Mouse (Mus musculus) monocyte, adult 5-6 weeks (primary cell): ENCODE data around the gene Spem1. TPM values are rescaled to one million over a fixed set of nuclear protein-coding genes. Genes with fewer than 3 reads are reported as not detected.

Experiments used
- ATAC-seq: fragments of 153-309, 156-312 bp; replicated peaks from 2 replicates; pipeline ENCODE4 v1.8.0; 2017; ENCODE audit warnings: mild to moderate bottlenecking; ENCODE audit not compliant: low TSS enrichment, insufficient number of reproducible peaks, severe bottlenecking, poor library complexity, low FRiP score
- total RNA-seq: library from RNA; stranded (forward); fragments of 200-1000, 200-491, 200-594 nt; gene quantifications from 3 replicates; pipeline ENCODE4 v1.2.3, GENCODE M21; 2017

Spem1 gene
- total RNA-seq, 1 experiment from 2014 or later: not detected

DNA sequence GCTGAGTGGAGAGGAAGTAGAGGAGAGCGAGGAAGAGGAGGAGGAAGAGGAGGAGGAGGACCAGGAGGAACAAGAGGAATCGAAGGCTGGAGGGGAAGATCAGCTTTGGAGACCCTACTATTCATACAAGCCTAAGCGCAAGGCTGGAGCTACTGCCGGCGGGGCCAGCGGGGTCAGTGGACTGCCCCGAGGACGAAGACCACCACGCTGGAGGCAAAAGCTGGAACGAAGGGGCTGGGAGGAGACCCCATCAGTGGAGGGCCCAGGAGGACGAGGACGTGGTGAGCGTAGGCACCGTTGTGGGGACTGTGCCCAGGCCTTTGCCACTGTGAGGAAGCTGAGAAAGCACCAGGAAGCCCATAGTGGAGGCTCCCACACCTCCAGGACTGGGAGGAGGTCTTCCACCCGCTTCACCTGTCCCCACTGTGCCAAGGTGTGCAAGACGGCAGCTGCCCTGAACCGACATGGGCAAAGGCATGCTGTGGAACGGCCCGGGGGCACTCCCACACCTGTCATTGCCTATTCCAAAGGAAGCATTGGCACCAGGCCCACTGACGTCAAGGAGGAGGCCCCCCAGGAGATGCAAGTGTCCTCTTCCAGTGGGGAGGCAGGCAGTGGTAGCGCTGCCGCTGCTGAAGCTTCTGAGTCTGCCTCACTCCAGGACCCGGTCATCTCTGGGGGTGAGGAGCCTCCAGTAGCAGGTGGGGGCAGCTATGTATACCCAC, 43.6 kb downstream of the Spem1 start:
- no peak for ATAC-seq

DNA sequence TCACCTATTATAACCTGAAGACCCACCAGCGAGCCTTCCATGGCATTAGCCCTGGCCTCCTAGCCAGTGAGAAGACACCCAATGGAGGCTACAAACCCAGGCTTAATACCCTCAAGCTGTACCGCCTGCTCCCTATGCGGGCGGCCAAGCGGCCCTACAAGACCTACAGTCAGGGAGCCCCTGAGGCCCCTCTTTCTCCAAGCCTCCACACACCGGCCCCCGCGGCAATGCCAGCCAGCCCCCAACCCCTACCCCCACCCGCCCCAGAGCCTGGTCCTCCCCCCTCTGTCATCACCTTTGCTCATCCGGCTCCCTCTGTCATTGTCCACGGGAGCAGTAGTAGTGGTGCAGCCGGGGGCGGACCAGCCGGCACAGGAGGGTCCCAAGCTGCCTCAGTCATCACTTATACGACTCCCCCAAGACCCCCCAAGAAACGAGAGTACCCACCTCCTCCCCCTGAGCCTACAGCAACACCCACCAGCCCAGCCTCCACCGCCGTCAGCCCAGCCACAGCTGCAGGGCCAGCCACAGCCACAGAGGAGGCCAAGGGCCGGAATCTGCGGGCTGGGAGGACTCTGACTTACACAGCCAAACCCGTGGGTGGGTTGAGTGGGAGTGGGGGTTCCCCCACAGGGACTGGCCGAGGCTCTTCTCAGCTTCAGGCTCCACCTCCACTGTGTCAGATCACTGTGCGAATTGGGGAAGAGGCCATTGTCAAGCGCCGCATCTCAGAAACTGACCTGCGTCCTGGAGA, 44.3 kb downstream of the Spem1 start:
- ATAC-seq: peak; percentile 47; the same call in 1 of the 2 replicates

DNA sequence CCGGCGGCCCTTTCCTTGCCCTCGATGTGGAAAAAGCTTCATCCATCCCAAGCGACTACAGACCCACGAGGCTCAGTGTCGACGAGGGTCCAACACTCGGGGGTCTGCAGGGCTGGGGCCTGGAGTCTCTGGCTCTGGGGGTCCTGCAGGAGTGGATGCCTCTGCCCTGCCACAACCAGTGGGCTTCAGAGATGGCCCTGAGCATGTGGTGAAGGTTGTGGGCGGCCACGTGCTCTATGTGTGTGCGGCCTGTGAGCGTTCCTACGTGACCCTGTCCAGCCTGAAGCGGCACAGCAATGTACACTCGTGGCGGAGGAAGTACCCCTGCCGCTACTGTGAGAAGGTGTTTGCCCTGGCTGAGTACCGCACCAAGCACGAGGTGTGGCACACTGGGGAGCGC, 45.5 kb downstream of the Spem1 start:
- ATAC-seq: no peak

DNA sequence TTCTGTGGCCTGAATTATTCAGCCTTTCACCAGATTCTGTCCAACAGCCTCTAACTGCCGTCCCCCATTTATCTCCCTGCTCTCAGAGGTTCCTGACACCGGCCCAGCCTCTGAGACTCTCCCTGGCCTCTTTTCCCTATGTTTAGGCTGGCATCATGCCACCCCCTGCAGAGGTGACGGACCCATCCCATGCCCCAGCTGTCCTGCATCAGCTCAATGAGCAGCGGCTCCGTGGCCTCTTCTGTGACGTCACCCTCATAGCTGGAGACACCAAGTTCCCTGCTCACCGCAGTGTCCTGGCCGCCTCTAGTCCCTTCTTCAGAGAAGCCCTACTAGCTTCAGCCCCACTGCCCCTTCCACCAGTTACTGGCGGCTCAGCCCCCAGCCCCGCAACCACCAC, 46.3 kb downstream of the Spem1 start:
- no peak for ATAC-seq

DNA sequence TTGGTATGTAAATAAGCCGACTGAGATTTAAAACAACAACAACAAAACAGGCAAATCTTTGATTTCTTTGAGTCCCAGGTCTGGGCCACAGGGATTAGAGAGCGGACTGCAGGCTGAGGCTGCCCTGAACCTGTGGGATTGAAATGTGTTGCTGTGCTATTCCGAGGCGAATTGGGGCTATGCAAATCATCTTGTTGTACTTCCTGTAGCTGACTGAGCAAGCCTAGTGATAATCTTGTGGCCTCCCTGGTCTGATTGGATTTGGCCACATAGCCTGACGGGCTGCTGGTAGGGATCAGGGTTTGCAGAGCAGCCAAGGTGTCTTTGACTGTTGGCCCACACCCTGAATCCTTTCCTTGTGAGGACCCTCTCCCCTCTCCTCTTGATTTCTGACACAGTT, 47.0 kb downstream of the Spem1 start:
- ATAC-seq: no peak

Other genes with a start within 250 kb of the Spem1 start
- 2.8 to 9.4 TPM (median 3.8 TPM) in 3 replicates for gene Wrap53, start 241.9 kb downstream of the Spem1 start, total RNA-seq
- 11.9 to 26.9 TPM (median 24.5 TPM) in 3 replicates for gene Trp53, start 241.8 kb downstream of the Spem1 start, total RNA-seq
- not detected in 3 replicates for gene Atp1b2, start 216.2 kb downstream of the Spem1 start, total RNA-seq
- gene Shbg, start 204.3 kb downstream of the Spem1 start, total RNA-seq: not detected in 3 replicates
- gene Sat2, start 200.2 kb downstream of the Spem1 start, total RNA-seq: 0.67 TPM in 1 of 3 replicates, not detected in the others
- gene Fxr2, start 189.2 kb downstream of the Spem1 start, total RNA-seq: 64.6 to 83.5 TPM (median 67.9 TPM) in 3 replicates
- gene Sox15, start 166.9 kb downstream of the Spem1 start, total RNA-seq: 4.1 to 8.2 TPM in 2 of 3 replicates, not detected in the other
- 32.9 to 56.3 TPM (median 49.2 TPM) in 3 replicates for gene Mpdu1, start 159.5 kb downstream of the Spem1 start, total RNA-seq
- gene Cd68, start 156.0 kb downstream of the Spem1 start, total RNA-seq: 203 to 221 TPM (median 207 TPM) in 3 replicates
- 597 to 694 TPM (median 633 TPM) in 3 replicates for gene Eif4a1, start 149.8 kb downstream of the Spem1 start, total RNA-seq
- gene Senp3, start 140.1 kb downstream of the Spem1 start, total RNA-seq: 67.5 to 144 TPM (median 118 TPM) in 3 replicates
- gene Tnfsf13, start 136.4 kb downstream of the Spem1 start, total RNA-seq: 40.3 to 90.5 TPM (median 78.8 TPM) in 3 replicates
- 2.5 to 23.1 TPM (median 10.7 TPM) in 3 replicates for gene Tnfsf12, start 126.3 kb downstream of the Spem1 start, total RNA-seq
- 23.9 to 50.5 TPM (median 24.3 TPM) in 3 replicates for gene Tnfsfm13, start 126.1 kb downstream of the Spem1 start, total RNA-seq
- gene Polr2a, start 63.5 kb downstream of the Spem1 start, total RNA-seq: 21.5 to 120 TPM (median 48.7 TPM) in 3 replicates
- not detected in 3 replicates for gene Slc35g3, start 60.2 kb downstream of the Spem1 start, total RNA-seq
- gene Zbtb4, start 56.3 kb downstream of the Spem1 start, total RNA-seq: 6.6 to 23.7 TPM (median 7.7 TPM) in 3 replicates
- gene Chrnb1, start 26.2 kb downstream of the Spem1 start, total RNA-seq: 2.3 to 5.8 TPM (median 2.7 TPM) in 3 replicates
- gene Fgf11, start 20.3 kb downstream of the Spem1 start, total RNA-seq: 0.64 TPM in 1 of 3 replicates, not detected in the others
- gene Tmem102, start 16.6 kb downstream of the Spem1 start, total RNA-seq: not detected in 3 replicates
- gene Gm39566, start 6.9 kb downstream of the Spem1 start, total RNA-seq: not detected in 3 replicates
- 0.29 TPM in 1 of 3 replicates, not detected in the others for gene Spem2, start 3.7 kb downstream of the Spem1 start, total RNA-seq
- 0.10 to 0.29 TPM (median 0.11 TPM) in 3 replicates for gene Nlgn2, start 15.6 kb upstream of the Spem1 start, total RNA-seq
- gene Tmem256, start 16.3 kb upstream of the Spem1 start, total RNA-seq: 35.3 to 85.7 TPM (median 75.7 TPM) in 3 replicates
- 0.53 to 3.8 TPM (median 2.8 TPM) in 3 replicates for gene Plscr3, start 24.2 kb upstream of the Spem1 start, total RNA-seq
- gene Tnk1, start 36.5 kb upstream of the Spem1 start, total RNA-seq: not detected in 3 replicates
- gene Tmem95, start 55.8 kb upstream of the Spem1 start, total RNA-seq: not detected in 3 replicates
- 1.6 to 9.9 TPM (median 2.5 TPM) in 3 replicates for gene Kctd11, start 59.2 kb upstream of the Spem1 start, total RNA-seq
- gene Acap1, start 73.4 kb upstream of the Spem1 start, total RNA-seq: 83.6 to 201 TPM (median 84.0 TPM) in 3 replicates
- 0.87 TPM in 1 of 3 replicates, not detected in the others for gene 2810408A11Rik, start 78.8 kb upstream of the Spem1 start, total RNA-seq
- gene Neurl4, start 78.9 kb upstream of the Spem1 start, total RNA-seq: 16.1 to 57.8 TPM (median 24.6 TPM) in 3 replicates
- gene Gps2, start 91.7 kb upstream of the Spem1 start, total RNA-seq: 85.4 to 110 TPM (median 101 TPM) in 3 replicates
- gene Eif5a, start 99.8 kb upstream of the Spem1 start, total RNA-seq: 255 to 299 TPM (median 276 TPM) in 3 replicates
- not detected in 3 replicates for gene Ybx2, start 113.6 kb upstream of the Spem1 start, total RNA-seq
- not detected in 3 replicates for gene Slc2a4, start 126.0 kb upstream of the Spem1 start, total RNA-seq
- gene Cldn7, start 142.6 kb upstream of the Spem1 start, total RNA-seq: not detected in 3 replicates
- gene Ctdnep1, start 159.0 kb upstream of the Spem1 start, total RNA-seq: 19.4 to 30.8 TPM (median 23.6 TPM) in 3 replicates
- 29.0 to 43.7 TPM (median 33.9 TPM) in 3 replicates for gene Elp5, start 160.3 kb upstream of the Spem1 start, total RNA-seq
- 244 to 340 TPM (median 296 TPM) in 3 replicates for gene Gabarap, start 169.0 kb upstream of the Spem1 start, total RNA-seq
- gene Phf23, start 173.6 kb upstream of the Spem1 start, total RNA-seq: 48.7 to 74.0 TPM (median 57.5 TPM) in 3 replicates
- 18.6 to 27.1 TPM (median 19.1 TPM) in 3 replicates for gene Dvl2, start 178.4 kb upstream of the Spem1 start, total RNA-seq
- 46.9 to 64.6 TPM (median 55.3 TPM) in 3 replicates for gene Acadvl, start 193.2 kb upstream of the Spem1 start, total RNA-seq
- 3.5 to 20.2 TPM (median 6.5 TPM) in 3 replicates for gene Dlg4, start 194.8 kb upstream of the Spem1 start, total RNA-seq
- not detected in 3 replicates for gene Asgr1, start 231.9 kb upstream of the Spem1 start, total RNA-seq